Mouse (Mus musculus): ENCODE data around the gene Map2k6. TPM values are rescaled to one million over a fixed set of nuclear protein-coding genes. Genes with fewer than 3 reads are reported as not detected.

Map2k6 gene
- polyA plus RNA-seq, 1 experiment from 2014 or later, result 25.4 TPM

DNA sequence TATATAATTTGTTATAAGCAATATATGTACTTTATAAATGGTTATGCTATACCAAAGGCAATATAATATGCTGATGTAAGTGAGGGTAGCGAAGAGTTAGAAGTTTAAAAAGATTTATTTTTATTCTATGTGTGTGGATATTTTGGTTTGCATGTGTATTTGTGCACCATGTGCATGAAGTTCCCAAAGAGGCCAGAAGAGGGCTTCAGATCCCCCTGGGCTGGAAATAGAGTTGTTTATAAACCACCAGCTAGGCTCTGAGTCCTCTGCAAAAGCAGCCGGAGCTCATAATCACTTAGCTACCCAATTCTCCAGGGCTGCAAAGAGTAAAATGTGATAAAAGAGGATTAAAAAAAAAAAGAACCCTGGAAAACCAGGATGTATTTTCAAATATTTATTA, 137.6 kb downstream of the Map2k6 start:
- ATAC-seq (ENCODE audit: insufficient read depth) (no peak), DNase-seq (peak; percentile 30)
- 79% methylated on average over 2 of the region's 2 CpGs for WGBS
- Histone ChIP-seq H3K27ac (ENCODE audit: low read depth) (no peak overlapping the region), H3K27me3 (ENCODE audit: insufficient read depth, low read length) (no peaks in the 10 kb centered on the region), H3K4me2 (no peak overlapping the region), H3K9me3 (ENCODE audit: low read depth, low read length) (no peaks in the 10 kb centered on the region), H3K4me1 (ENCODE audit: insufficient read depth) (0 out of 2 replicates have a peak, but pooled peaks cover 2% of the 10 kb centered on the region), H3K9ac (no peak overlapping the region), H3K36me3 (ENCODE audit: insufficient read depth) (no peaks in the 10 kb centered on the region), H3K4me3 (ENCODE audit: low read depth, low read length) (no peak overlapping the region)
- TF ChIP-seq CTCF (IDR thresholded peaks at IDR 0.05; ENCODE audit: low read depth), result peak; percentile 25

DNA sequence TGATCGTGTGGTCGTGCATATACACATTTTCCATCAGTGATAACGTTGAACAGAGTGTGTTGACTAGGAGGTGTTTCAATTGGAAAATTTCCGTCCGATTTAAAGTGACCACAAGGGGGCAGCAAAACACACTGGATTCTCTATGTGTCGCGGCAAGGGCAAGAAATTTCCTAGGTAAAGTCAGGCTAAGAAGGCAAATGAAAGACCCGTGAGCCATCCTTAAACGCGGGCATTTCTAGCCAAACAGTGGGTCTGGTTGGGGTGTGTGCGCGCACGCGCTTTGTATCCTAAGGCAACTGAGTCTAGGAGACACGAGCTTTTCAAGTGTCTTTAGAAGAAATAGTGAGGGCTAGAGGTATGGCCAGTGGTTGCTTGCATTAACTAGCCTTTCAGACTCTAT, 138.7 kb downstream of the Map2k6 start:
- Histone ChIP-seq H3K9ac (no peak overlapping the region), H3K4me1 (ENCODE audit: insufficient read depth) (no peaks in the 10 kb centered on the region), H3K9me3 (ENCODE audit: low read depth, low read length) (no peaks in the 10 kb centered on the region), H3K36me3 (ENCODE audit: insufficient read depth) (no peaks in the 10 kb centered on the region), H3K4me2 (peak overlapping the region; percentile 46), H3K27me3 (ENCODE audit: insufficient read depth, low read length) (no peaks in the 10 kb centered on the region), H3K4me3 (ENCODE audit: low read depth, low read length) (no peak overlapping the region), H3K27ac (ENCODE audit: low read depth) (no peak overlapping the region)
- DNase-seq, result peak; percentile 95
- peak; percentile 73 for ATAC-seq (ENCODE audit: insufficient read depth)
- whole genome bisulfite sequencing, result 6% methylated on average over 15 of the region's 15 CpGs
- TF ChIP-seq CTCF (IDR thresholded peaks at IDR 0.05; ENCODE audit: low read depth), result peak; percentile 88

DNA sequence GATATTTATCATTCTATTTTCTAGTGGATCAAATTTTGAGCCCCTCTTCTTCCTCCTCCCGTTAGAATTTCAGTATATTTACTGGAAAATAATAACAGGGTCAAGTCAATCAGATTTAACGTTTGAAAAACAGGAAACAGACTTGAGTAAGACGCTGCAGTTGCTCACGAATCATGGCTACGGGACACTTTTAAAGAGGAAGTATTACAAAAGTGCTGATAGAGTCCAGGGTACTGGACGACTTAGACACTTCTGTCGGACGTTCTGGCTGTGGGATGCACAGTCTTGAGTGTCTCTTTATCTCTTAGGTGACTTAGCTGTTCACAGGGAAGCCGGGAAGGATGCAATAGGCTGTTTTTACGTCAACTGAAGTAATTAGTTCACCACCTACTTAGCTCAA, 139.3 kb downstream of the Map2k6 start:
- H3K4me2 ChIP-seq, result no peak overlapping the region
- H3K27me3 ChIP-seq (ENCODE audit: insufficient read depth, low read length), result no peaks in the 10 kb centered on the region
- DNase-seq (no peak), ATAC-seq (ENCODE audit: insufficient read depth) (no peak)
- H3K9me3 ChIP-seq (ENCODE audit: low read depth, low read length), result no peaks in the 10 kb centered on the region
- H3K4me3 ChIP-seq (ENCODE audit: low read depth, low read length), result no peak overlapping the region
- H3K27ac ChIP-seq (ENCODE audit: low read depth), result no peak overlapping the region
- H3K36me3 ChIP-seq (ENCODE audit: insufficient read depth), result no peaks in the 10 kb centered on the region
- no peak overlapping the region for H3K9ac ChIP-seq
- no peak for TF ChIP-seq CTCF (IDR thresholded peaks at IDR 0.05; ENCODE audit: low read depth)
- WGBS, result 57% methylated on average over 10 of the region's 10 CpGs
- H3K4me1 ChIP-seq (ENCODE audit: insufficient read depth), result no peaks in the 10 kb centered on the region

DNA sequence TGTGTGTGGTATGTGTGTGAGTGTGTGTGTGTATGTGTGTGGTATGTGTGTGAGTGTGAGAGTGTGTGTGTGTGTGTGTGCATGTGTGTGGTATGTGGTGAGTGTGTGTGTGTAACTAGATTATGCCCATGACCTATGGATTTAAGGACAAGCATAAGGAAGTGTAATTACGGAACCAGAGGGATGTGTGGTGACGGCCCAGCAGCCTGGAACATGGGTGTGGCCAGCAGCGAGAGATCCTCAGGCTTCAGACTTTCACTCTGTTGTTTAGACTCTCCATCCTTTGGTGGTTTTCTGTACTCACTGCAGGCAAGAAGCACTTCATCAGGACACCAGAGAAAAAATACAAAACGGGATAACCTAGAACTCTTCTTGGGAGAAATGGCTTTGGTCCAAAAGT, 143.0 kb downstream of the Map2k6 start:
- WGBS, result 75% methylated on average over 4 of the region's 4 CpGs
- Histone ChIP-seq H3K4me3 (ENCODE audit: low read depth, low read length) (no peak overlapping the region), H3K9ac (no peak overlapping the region), H3K36me3 (ENCODE audit: insufficient read depth) (no peaks in the 10 kb centered on the region), H3K4me2 (no peak overlapping the region), H3K27ac (ENCODE audit: low read depth) (no peak overlapping the region), H3K4me1 (ENCODE audit: insufficient read depth) (no peaks in the 10 kb centered on the region), H3K27me3 (ENCODE audit: insufficient read depth, low read length) (no peaks in the 10 kb centered on the region), H3K9me3 (ENCODE audit: low read depth, low read length) (no peaks in the 10 kb centered on the region)
- TF ChIP-seq CTCF (IDR thresholded peaks at IDR 0.05; ENCODE audit: low read depth), result no peak
- DNase-seq (no peak), ATAC-seq (ENCODE audit: insufficient read depth) (no peak)

DNA sequence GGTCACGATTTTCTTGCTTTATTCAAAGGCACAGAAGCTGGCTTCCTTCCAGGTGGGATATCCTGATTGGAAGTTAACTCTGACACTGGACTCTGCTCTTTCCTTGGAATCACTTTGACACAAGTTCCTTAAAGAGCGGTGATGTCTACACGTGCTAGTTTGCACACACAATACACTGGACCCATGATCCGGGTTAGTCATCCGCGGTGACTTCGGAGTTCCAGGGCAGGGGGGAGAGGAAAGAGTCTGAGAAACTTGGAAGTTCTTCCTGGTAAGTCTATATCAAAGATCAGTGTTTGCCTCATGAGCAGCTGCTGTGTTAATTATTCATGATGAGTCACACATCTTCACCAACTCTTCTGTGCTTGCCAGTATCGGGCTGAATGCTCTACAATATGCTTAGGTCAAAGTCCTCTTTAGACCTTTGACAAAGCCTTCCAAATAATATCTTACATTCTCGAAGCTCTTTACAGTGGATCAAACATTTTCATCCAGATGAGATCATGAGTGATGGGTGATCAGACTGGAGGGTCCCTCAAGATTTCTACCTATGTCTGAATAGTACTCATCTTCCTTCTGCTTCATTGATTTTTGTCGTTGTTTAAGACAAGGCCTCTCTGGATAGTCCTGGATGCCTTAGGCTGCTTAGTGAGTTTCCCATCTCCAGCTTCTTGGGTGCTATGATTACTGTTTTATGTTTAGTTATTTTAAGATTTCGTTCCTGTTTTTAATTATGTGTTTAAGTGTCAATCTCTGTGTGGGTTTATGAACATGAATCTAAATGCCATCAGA, 145.7 kb downstream of the Map2k6 start:
- no peak overlapping the region for H3K4me2 ChIP-seq
- H3K36me3 ChIP-seq (ENCODE audit: insufficient read depth), result no peaks in the 10 kb centered on the region
- no peak overlapping the region for H3K9ac ChIP-seq
- DNase-seq (peak; percentile 45), ATAC-seq (ENCODE audit: insufficient read depth) (no peak)
- no peaks in the 10 kb centered on the region for H3K9me3 ChIP-seq (ENCODE audit: low read depth, low read length)
- H3K4me3 ChIP-seq (ENCODE audit: low read depth, low read length), result no peak overlapping the region
- H3K4me1 ChIP-seq (ENCODE audit: insufficient read depth), result no peaks in the 10 kb centered on the region
- TF ChIP-seq CTCF (IDR thresholded peaks at IDR 0.05; ENCODE audit: low read depth), result no peak
- no peak overlapping the region for H3K27ac ChIP-seq (ENCODE audit: low read depth)
- no peaks in the 10 kb centered on the region for H3K27me3 ChIP-seq (ENCODE audit: insufficient read depth, low read length)
- 79% methylated on average over 11 of the region's 11 CpGs for WGBS

DNA sequence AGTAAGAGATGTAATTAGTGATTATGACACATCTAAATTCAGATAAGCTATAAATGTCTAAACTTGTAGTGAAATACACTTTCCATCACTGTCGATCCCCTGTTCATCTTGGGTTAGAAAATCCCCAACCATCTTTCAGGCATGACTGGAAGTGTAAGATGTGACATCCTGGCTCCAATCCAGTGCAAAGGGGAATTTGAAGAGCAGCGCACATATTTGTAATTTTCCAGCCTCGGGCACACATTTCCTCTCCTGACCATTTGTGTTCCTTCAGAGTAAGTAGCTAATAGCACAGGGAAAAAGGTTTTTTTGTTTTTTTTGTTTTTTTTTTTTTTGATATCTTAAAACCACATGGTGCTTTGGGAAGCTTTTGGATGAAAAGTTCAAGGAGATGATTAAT, 146.5 kb downstream of the Map2k6 start:
- ATAC-seq (ENCODE audit: insufficient read depth) (no peak), DNase-seq (peak; percentile 47)
- no peaks in the 10 kb centered on the region for H3K27me3 ChIP-seq (ENCODE audit: insufficient read depth, low read length)
- no peak overlapping the region for H3K27ac ChIP-seq (ENCODE audit: low read depth)
- 42% methylated on average over 3 of the region's 3 CpGs for WGBS
- H3K36me3 ChIP-seq (ENCODE audit: insufficient read depth), result no peaks in the 10 kb centered on the region
- H3K4me1 ChIP-seq (ENCODE audit: insufficient read depth), result no peaks in the 10 kb centered on the region
- no peak overlapping the region for H3K9ac ChIP-seq
- no peak for TF ChIP-seq CTCF (IDR thresholded peaks at IDR 0.05; ENCODE audit: low read depth)
- no peak overlapping the region for H3K4me3 ChIP-seq (ENCODE audit: low read depth, low read length)
- no peak overlapping the region for H3K4me2 ChIP-seq
- no peaks in the 10 kb centered on the region for H3K9me3 ChIP-seq (ENCODE audit: low read depth, low read length)

DNA sequence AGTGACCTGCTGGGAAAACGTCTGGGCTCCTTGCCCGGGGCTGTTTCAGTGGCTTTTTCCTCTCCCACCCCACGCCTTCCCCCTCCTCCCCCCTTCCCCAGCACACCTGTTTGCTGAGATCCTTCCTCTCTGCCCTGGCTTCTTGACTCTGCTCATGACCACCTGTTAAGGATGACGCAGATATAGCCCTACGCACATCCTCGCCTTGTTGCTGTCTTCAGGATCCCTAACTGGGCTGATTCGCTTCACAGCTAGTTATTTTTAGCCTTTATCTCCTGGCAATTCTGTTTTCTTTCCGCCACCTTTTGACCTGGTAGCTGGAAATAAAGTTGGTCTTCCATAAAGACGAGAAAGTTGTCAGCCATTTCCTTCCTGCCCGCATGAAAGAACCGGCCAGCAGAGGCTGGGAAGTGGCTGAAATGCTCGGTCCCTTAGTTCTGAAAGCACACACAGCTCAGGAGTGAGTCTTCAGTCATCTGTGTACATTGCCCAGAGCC, 152.6 kb downstream of the Map2k6 start:
- Histone ChIP-seq H3K9me3 (ENCODE audit: low read depth, low read length) (no peaks in the 10 kb centered on the region), H3K4me2 (no peak overlapping the region), H3K36me3 (ENCODE audit: insufficient read depth) (no peaks in the 10 kb centered on the region), H3K9ac (no peak overlapping the region), H3K4me1 (ENCODE audit: insufficient read depth) (no peaks in the 10 kb centered on the region), H3K27me3 (ENCODE audit: insufficient read depth, low read length) (no peaks in the 10 kb centered on the region), H3K27ac (ENCODE audit: low read depth) (no peak overlapping the region), H3K4me3 (ENCODE audit: low read depth, low read length) (no peak overlapping the region)
- no peak for TF ChIP-seq CTCF (IDR thresholded peaks at IDR 0.05; ENCODE audit: low read depth)
- ATAC-seq (ENCODE audit: insufficient read depth) (no peak), DNase-seq (peak; percentile 37)
- WGBS, result 55% methylated on average over 12 of the region's 12 CpGs
